Mouse (Mus musculus) embryonic stem cell, embryonic (primary cell): ENCODE measurements at regions not wholly inside any gene's neighbourhood (a gene's known extent, or its start where the extent isn't known, plus 50 kb on each side); places are given as distances from the start of the nearest gene placed in this dataset.

Experiments used
- CTCF ChIA-PET, 4 experiments: fragments of 300-600 bp in 2 of 4; fragments of 350-600 bp in 2 of 4; sonication (Branson Sonifier 250); formaldehyde crosslinking; loops; one replicate each; lab custom pipeline; 2022; ENCODE audit warnings: inconsistent platforms in 2 of 4; lab: Charles Lee
- POLR2A ChIA-PET, 4 experiments: fragments of 300-600 bp in 2 of 4; fragments of 350-600 bp in 2 of 4; sonication (Branson Sonifier 250); formaldehyde crosslinking; loops; one replicate each; lab custom pipeline; 2022; ENCODE audit warnings: antibody characterized with exemption in 4 of 4, inconsistent platforms in 1 of 4; lab: Charles Lee

DNA sequence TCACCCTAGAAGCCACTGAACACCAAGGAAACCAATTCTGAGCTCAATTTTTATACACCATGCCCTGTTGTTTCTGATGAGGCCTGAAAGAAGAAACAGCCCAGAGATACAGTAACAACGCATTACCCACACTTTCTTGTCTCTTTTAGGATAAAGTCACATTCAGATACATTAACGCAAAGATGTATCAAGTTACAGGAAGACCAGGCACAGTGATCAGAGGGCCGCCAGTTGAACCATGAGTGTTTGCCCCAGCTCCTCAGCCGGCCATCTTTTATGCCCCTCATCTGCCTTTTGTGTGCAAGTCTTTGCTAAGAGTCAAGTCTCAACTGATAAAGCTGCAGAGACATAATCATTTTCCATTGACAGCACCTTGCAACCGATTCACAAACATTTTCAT is 204.9 kb upstream of the Irx5 start:
- POLR2A ChIA-PET = no interaction called here
- CTCF ChIA-PET = interaction anchor here in 1 of 4 experiments (0.6 kb wide), 1 partner anchor 451 kb away, joined by 6 read pairs; no protein-coding TSS in a partner anchor

DNA sequence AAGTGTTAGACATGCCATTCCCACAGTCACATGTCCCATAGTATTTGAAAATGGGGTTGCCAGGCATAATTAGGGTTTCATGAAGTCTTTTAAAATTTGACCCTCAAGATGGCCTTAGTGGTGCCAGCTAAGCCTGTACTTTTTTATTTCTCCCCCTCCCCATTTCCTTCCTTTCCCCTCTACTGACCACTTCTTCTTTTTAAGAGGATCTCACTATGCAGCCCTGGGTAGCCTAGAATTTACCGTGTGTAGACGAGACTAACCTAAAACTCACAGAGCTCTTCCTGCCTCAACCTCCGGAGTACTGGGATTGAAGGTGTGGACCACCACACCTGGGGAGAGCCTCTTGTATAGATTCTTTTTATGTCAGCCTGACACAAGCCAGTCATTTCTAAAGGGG is 209.8 kb upstream of the Irx5 start:
- CTCF ChIA-PET = no interaction called here
- POLR2A ChIA-PET = no interaction called here

DNA sequence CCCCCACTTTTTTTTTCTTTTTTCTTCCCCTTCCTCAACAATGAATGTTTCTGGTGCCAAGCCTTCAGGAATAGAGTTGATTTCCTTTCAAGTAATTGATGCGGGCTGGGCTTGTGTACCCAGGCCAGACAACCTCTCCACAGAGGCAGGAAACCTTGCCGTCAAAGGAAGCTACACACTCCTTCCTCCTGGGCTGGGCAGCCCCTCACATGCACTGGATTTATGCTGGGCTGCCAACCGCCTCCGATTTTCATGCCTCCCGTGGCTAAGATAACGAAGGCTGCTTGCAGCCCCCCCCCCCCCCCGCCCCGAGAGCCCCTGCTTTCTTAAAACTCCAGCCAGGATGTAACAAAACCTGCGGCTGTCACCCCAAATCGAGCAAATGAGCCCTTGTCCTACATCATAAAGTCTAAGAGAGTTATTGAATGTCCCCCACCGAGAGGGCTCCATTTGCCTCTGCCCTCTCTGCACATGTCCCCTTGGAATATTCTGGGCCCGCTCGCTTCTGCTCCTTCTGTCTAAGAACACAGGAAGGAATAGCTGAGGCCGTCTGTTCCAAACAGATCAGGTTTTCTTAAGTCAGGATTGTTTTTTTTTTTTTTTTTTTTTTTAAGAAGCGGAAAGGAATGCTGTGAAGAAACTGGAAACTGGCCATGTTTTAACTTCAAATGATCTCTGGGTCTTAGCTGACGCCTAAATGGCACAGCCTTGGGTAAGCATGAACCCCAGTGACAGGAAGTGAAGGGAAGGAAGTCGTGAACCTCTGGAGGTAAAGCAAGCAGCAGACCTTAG is 220.1 kb upstream of the Irx5 start:
- CTCF ChIA-PET = interaction anchor here in 2 of 4 experiments (0.6 to 0.8 kb wide), 2 partner anchors 14 to 77 kb away, joined by 3 read pairs; no protein-coding TSS in a partner anchor

DNA sequence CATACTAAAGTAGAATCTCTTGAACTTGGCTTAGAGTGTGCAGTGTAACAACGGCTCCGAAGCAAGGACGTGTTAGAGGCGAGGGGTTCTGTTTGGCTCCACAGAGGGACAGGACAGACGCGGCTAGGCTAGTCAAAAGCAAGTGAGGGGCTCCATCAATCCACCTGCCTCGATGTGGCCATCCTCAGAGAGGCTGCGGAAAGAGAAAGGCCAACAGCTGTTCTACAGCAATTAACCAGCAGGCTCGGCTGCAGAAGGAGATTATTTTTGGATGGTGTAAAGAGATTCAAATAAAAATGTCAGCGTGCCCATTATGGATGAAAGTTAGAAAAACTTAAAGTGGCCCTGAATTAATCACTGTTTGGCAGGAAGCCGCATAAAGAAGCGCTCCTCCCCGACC is 221.0 kb upstream of the Irx5 start:
- ChIA-PET CTCF (interaction anchor here in 1 of 4 experiments (0.8 kb wide), 1 partner anchor 78 kb away, joined by 3 read pairs; no protein-coding TSS in a partner anchor), POLR2A (interaction anchor here in 2 of 4 experiments (0.6 to 0.7 kb wide), 2 partner anchors 15 to 335 kb away, joined by 3 to 4 read pairs; partner anchors contain the start of gene Irx3 (in 1 of the 2))

More for the DNA sequence above, 220.1 kb upstream of the Irx5 start:
- POLR2A ChIA-PET = interaction anchor here in 2 of 4 experiments (0.6 to 0.7 kb wide), 3 partner anchors 15 to 295 kb away, joined by 3 to 4 read pairs (median 4); no protein-coding TSS in a partner anchor

DNA sequence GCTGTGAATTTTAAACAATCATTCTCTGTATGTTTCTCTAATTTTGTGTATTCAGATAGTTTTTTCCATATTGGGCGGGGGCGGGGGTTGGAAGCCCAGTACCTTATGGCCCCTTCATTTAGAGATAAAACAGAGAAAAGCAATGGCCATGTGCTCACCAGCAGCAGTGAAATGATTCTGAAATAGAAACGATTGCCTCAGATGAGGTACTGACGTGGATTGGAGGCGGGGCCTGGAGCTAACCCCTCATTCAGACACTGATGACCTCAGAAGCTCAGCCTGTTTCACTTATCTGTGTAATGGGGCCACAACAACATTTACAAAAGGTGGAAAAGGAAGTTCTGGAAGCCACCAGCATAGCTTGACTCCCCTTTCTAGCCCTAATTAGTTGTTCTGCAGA is 223.0 kb upstream of the Irx5 start:
- ChIA-PET POLR2A (interaction anchor here (0.6 to 1.6 kb wide), 13 partner anchors 17 to 1675 kb away, joined by 3 to 7 read pairs (median 6); partner anchors contain the start of genes Gnao1 (in 1 of the 4) and Irx3 (in 1 of the 4)), CTCF (interaction anchor here in 2 of 4 experiments (0.6 to 1.5 kb wide), 5 partner anchors 54 to 933 kb away, joined by 3 to 8 read pairs (median 3); no protein-coding TSS in a partner anchor)

DNA sequence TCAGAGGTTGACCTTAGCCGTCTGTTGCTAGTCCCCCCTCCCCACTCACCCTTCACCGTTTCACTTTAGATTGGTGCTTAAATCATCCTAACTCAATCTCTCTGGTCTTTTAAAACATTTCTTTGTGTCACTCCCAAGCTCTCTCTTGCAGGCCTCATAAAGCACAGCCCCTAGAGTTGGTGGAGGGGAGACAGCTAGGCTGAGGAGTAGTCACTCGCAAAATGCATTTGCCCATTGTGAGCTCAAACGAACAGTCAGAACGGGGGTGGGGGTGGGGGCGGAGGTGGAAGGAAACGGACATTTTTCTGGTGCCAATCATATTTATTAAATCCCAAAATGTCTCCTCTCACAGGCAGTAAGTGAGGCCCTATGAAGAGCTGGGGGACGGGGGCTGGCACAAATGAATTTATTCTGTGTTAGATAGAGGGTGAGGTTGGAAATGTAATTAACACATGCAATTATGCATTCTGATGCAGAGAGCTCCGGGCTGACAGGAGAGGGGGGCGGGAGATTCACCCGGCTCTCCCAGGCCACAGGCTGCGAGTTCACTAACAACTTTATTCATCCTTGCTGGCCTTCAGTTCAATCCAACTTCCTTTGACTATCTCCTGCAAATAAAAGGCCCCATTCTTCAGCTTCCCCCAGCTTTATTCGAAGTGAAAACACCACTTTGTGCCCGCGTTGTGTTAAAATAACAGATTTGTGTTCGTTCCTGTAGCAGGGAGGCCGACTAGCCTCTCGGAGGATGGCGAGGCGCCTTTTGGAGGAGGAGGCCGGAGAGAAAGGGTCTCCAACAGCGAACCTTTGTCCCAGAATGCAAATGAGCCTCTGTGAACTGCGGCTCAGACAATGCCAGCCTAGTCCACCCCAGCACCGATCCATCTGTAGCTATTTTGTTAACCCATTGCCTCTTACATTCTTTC is 223.7 kb upstream of the Irx5 start:
- CTCF ChIA-PET = interaction anchor here in 3 of 4 experiments (0.5 to 1.5 kb wide), 6 partner anchors 55 to 932 kb away, joined by 3 to 8 read pairs (median 3); no protein-coding TSS in a partner anchor
- POLR2A ChIA-PET = interaction anchor here (0.6 to 1.6 kb wide), 18 partner anchors 17 to 1676 kb away, joined by 3 to 7 read pairs (median 5); partner anchors contain the start of genes Gnao1 (in 1 of the 4) and Irx3 (in 1 of the 4)

DNA sequence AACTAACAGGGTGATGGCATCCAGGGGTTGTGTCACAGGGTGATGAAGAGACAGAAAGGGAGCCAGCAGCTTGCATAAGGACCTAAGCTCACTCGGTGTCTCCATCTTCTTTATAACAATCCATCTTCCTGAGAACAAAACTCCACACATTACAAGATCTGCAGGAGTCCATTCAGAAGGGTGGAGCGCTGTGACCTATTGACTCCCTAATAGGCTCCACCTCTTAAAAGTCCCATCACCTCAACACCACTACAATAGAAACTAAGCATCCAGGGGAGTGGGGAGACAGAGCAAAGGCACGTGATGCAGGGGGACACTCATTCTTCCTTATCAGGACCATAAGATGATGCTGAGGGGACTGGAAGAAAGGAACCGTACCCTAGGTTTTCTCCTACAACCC is 224.5 kb upstream of the Irx5 start:
- POLR2A ChIA-PET = interaction anchor here in 1 of 4 experiments (0.8 to 1.6 kb wide), 4 partner anchors 43 to 332 kb away, joined by 3 to 7 read pairs (median 4); partner anchors contain the start of gene Irx3
- CTCF ChIA-PET = no interaction called here

DNA sequence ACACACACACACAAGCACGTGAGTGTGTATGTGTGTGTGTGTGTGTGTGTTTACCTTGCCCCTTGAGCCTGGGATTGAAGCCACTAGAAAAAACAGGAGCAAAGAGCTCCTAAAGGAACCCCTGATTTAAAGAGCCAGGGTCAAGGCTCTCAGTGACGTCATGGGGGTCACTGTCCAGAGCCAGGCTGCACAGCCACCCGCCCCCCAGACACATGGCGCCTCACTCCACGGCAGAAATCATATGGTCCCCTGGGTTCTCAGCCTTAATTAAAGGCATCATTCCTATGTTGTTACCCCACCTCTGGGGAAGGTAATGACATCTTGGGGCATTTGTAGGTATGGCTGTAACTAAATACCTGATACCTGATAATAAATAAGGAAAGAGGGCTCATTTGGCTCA is 224.9 kb upstream of the Irx5 start:
- CTCF ChIA-PET = interaction anchor here in 1 of 4 experiments (0.7 kb wide), 1 partner anchor 601 kb away, joined by 3 read pairs; no protein-coding TSS in a partner anchor
- POLR2A ChIA-PET = no interaction called here

DNA sequence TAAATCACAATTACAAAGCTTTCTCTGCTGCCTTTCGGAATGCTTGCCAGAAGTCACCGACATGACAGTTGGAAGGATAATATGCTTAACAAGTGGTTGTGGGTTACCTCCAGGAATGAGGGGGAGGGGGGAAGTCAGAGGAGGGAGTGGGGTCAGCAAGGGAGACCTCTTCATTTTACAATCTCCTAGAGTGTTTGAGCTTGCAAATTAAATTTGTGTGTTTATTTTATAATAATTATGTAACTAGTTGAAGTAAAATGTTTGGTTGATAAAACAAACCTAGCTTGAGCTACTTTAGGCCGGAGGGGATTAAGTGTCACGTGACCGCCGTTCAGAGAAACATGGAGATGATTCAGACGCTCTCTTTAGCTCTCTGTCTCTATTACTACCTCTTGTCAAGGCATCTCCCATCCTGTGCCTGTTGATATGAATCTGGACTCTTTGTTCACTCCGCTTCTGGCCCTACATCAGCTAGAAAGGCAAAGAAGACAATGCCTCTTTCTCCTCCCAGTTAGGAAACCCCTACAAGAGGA is 227.3 kb upstream of the Irx5 start:
- ChIA-PET CTCF (no interaction called here), POLR2A (no interaction called here)

DNA sequence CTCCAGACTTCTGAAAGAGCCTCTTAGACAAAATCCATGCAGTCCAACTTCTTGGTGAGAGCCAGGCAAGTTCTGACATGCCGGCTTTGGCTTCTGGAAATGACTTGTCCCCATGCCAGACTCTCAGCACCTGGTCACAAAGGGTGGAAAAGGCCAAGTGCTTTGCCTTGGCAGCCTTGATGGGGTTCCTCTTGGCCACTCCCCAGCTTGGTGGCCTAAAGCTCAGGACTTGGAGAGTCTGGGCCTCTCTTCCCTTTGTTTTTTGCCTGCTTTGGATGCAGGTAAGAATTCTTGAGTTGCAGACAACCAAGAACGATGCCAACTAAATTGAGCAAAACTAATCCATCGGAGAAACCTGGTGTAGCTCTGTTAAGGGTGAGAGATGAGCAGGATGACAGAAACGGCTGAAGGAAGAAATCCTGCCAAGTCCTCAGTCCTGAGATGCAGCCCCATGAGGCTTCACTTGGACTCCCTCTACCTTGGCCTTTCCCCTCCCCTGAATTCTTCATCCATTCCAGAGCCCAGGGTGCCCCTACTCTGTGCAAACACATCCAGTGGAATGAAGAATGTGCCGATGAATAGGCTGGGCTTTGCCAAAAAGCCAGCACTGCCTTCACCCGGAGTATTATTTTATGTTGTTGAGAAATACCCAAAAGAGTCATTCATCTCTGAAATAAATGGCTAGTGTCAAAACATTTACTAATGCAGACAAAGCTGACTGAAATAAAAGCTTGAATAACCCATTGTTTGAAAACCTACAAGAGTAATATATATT is 228.0 kb upstream of the Irx5 start:
- ChIA-PET POLR2A (no interaction called here), CTCF (no interaction called here)

DNA sequence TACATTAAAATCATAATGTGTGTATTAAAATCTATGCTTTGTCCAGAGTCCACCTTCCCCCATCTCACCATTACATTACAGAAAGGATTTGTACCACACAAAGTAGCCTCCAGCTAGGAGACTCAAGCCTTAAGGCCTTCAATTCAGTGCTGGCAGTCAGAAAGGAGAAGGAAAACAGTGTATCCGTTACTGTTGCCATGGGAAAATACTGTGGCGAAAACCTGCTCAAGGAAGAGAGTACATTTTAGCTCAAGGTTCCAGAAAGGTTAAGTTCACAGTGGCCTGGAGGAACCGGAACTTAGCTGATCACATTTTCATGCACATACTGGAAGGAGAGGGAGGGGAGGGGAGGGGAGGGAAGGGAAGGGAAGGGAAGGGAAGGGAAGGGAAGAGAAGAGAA is 231.8 kb upstream of the Irx5 start:
- ChIA-PET POLR2A (interaction anchor here in 1 of 4 experiments (0.7 kb wide), 1 partner anchor 578 kb away, joined by 8 read pairs; no protein-coding TSS in a partner anchor), CTCF (no interaction called here)

DNA sequence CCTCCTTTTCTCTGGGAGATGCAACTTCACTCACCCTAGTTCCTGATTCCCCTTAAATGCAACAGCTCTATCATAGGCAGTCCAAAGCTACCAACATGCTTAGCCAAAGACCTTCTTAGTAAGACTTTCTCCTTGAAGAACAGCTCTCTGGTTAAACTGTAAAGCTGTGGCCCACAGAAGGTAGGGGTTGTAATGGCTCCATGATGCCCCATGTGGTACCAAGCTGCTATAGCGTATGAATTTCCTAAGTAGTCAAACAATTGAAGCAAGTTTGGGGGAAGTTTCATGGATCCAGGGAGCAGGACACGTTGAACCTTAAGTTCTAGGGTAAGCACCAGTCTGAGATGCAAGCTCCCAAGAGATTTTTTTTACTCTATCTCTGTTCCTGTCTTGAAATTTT is 236.1 kb upstream of the Irx5 start:
- ChIA-PET CTCF (interaction anchor here in 3 of 4 experiments (0.6 to 1.4 kb wide), 6 partner anchors 33 to 324 kb away, joined by 3 to 8 read pairs (median 4); no protein-coding TSS in a partner anchor), POLR2A (interaction anchor here in 1 of 4 experiments (0.7 kb wide), 1 partner anchor 221 kb away, joined by 3 read pairs; no protein-coding TSS in a partner anchor)

DNA sequence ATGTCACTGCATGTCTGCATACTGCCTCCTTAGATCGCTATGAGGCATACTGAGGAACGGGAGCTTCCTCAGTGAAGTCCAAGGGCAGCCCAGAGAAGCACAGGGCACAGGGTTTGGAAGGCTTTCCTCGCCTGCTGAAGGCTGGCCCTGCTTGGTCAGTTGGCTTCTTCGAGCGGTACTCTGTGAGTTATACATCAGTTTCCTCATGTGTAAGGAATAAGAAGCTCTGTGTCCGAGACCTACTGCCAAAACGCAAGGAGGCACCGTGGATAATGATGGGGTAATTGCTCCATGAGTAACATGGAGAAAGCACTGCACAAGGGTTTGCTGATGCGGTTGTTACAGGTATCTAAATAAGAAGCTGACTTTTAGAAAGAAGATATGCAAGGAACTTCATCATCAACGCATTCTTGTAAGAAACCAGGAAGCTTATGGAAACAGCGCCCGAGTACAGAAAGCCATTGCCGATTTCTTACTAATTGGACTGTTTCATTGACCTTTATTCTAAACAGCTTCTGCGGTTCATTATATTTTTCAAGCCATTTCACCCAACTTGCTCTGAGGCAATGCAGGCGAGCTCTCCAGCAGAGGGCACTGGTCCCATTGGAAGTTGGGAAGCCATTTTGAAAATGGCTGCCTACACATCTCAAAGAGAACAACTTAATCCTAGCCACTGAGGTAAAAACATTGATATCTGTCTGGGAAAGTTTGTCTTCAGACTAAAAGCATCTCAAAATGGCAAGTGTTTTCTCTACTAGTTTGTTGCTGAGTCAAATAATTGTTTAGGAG is 241.8 kb upstream of the Irx5 start:
- POLR2A ChIA-PET = interaction anchor here in 1 of 4 experiments (0.6 kb wide), 1 partner anchor 947 kb away, joined by 3 read pairs; no protein-coding TSS in a partner anchor
- CTCF ChIA-PET = interaction anchor here in 2 of 4 experiments (0.8 to 1.1 kb wide), 2 partner anchors 228 to 498 kb away, joined by 3 to 4 read pairs; no protein-coding TSS in a partner anchor

DNA sequence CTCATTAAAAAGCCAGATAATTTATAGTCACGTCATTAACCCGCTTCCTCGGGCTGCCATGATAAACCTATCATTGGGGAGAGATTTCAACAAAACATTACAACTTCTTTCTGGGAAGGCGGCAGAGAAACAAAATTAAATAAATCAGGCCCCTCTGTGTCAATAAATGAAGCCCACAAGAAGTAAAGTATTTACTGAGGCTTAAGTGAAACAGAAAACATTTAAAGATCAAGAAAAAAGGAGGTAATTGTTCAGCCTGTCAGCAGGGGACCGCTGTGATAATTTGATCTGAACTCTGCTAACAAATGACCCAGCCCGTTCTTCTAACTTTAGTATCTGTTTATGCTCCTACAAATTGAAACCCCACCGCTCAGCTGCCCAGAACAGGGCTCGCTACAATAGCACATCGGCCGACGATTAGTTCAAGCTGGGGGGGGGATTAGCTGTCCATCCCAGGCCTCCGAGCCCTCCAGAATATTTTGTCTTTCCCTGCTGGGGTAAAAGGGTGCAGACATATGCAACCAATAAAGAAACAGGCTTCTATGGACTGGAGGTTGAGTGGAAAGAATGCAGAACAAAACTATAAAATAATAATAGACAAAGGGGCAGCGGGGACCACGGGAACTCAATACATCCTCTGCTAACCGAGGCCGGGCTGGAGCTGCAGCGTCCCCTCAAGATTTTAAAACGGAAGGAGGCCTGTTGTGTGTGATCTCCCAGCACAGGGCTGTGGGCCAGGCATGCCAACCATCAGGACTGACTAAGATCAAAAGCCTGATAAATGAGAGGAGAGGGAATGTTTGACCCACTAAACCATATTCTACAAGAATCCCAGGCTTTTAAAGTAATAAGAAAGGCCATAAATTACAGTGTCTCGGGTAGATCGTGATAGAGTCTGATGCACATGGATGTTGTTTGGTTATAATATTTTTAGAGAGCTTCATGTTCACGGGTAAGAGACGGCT is 242.8 kb upstream of the Irx5 start:
- ChIA-PET CTCF (interaction anchor here in 1 of 4 experiments (0.6 kb wide), 1 partner anchor 265 kb away, joined by 3 read pairs; no protein-coding TSS in a partner anchor), POLR2A (interaction anchor here in 1 of 4 experiments (0.7 kb wide), 1 partner anchor 1638 kb away, joined by 4 read pairs; no protein-coding TSS in a partner anchor)

DNA sequence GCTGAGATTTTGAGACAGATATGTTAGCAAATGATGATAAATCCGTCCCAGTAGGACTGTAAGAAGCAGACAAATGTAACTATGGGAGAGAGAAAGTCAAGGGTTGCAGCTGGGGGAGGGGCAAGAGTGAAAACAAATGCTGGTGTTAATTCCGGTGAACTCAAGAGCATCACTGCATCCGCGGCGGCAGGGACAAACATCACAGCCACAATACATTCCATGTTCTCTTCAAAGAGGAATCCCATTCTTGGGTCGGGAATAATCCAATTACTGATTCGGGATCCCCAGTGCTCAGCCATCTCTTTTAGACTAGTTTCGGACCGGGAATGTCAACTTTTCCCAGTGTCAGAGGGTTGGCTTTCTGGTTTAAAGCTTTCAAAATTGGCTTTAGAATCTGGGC is 243.5 kb upstream of the Irx5 start:
- ChIA-PET POLR2A (no interaction called here), CTCF (no interaction called here)
